Mouse (Mus musculus) heart, embryonic 14.5 days (tissue): Measurements from ENCODE around the gene Synj1. TPM values are rescaled to one million over a fixed set of nuclear protein-coding genes. Genes with fewer than 3 reads are reported as not detected.

Experiments used
- ATAC-seq: fragments of 200-750 bp; cut with Nextera tagmentation; 2 replicates; pipeline ENCODE4 v1.8.0; 2017; ENCODE audit warnings: low read depth, moderate TSS enrichment; ENCODE audit not compliant: insufficient number of reproducible peaks, insufficient read depth, low FRiP score
- H3K27ac ChIP-seq, 2 experiments: fragments of 200-500 bp in 1 of 2; fragments of 300-500 bp in 1 of 2; sonication (generic) in 1 of 2; replicated peaks in 1 of 2; 2 replicates each; pipeline ENCODE4 v1.5.1; 2012 to 2014; ENCODE audit warnings: low read depth in 2 of 2, low read length in 2 of 2, control low read depth in 1 of 2, mild to moderate bottlenecking in 1 of 2, mixed read lengths in 1 of 2; ENCODE audit not compliant: control insufficient read depth in 1 of 2, insufficient read depth in 1 of 2
- H3K27me3 ChIP-seq: fragments of 300-500 bp; sonication (generic); 2 replicates; pipeline ENCODE4 v1.6.1; 2014; ENCODE audit warnings: mild to moderate bottlenecking, low read length, control low read depth; ENCODE audit not compliant: control insufficient read depth, insufficient read depth
- H3K36me3 ChIP-seq: fragments of 300-500 bp; sonication (generic); 2 replicates; pipeline ENCODE4 v1.6.1; 2014; ENCODE audit warnings: mild to moderate bottlenecking, control low read depth, low read length, mixed read lengths; ENCODE audit not compliant: control insufficient read depth, insufficient read depth
- H3K4me1 ChIP-seq, 2 experiments: fragments of 200-500 bp in 1 of 2; fragments of 300-500 bp in 1 of 2; sonication (generic) in 1 of 2; 2 replicates each; pipeline ENCODE4 v1.6.1; 2012 to 2014; ENCODE audit warnings: low read length in 2 of 2, control low read depth in 1 of 2, mixed read lengths in 1 of 2; ENCODE audit not compliant: control insufficient read depth in 2 of 2, insufficient read depth in 2 of 2
- H3K4me2 ChIP-seq: fragments of 300-500 bp; sonication (generic); 2 replicates; pipeline ENCODE4 v1.6.1; 2014; ENCODE audit warnings: mild to moderate bottlenecking, low read length
- H3K4me3 ChIP-seq, 2 experiments: fragments of 200-500 bp in 1 of 2; fragments of 300-500 bp in 1 of 2; sonication (generic) in 1 of 2; 2 replicates each; pipeline ENCODE4 v1.5.1; 2012 to 2014; ENCODE audit warnings: low read length in 2 of 2, mild to moderate bottlenecking in 2 of 2, control low read depth in 1 of 2, low read depth in 1 of 2, moderate library complexity in 1 of 2; ENCODE audit not compliant: control insufficient read depth in 1 of 2, insufficient read depth in 1 of 2
- H3K9ac ChIP-seq: fragments of 300-500 bp; sonication (generic); 2 replicates; pipeline ENCODE4 v1.6.1; 2014; ENCODE audit warnings: mild to moderate bottlenecking, low read length
- H3K9me3 ChIP-seq: fragments of 300-500 bp; sonication (generic); 2 replicates; pipeline ENCODE4 v1.6.1; 2016; ENCODE audit warnings: low read length, control low read depth; ENCODE audit not compliant: control insufficient read depth
- WGBS: fragments of 180-500 bp; shearing (Covaris S2); extraction: QIAGEN DNeasy Blood & Tissue Kit; methylation state at CpG from one replicate; pipeline ENCODE4 v1.1.7; 2014; 5-methylcytosine and 5-hydroxymethylcytosine counted together
- polyA plus RNA-seq: library from polyadenylated mRNA; unstranded; fragments of >200 nt; fragmentation: Nextera tagmentation; extraction: Ambion mirVana; gene quantifications from 2 replicates; pipeline ENCODE4 v1.2.1, GENCODE M21; 2014

Synj1 gene
- polyA plus RNA-seq, 1 experiment from 2014 or later, result 16.5 TPM

DNA sequence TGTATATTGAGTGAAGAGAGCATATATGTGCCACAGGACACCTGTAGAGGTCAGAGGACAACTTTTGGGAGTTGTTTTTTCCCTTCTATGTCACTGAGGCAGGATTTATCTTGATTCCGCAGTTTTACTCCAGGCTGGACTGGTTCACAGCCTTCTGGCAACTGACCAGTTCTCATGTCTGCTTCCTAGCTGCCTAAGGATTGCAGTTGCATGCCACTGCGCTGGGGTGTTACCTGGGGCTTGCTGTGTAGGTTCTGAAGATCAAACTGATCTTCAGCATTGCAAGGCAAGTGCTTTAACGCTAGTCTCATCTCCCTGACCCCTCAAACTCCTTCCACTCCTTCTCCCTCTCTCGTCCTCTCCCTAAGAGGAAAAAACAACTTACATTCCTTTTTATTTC, 47.9 kb downstream of the Synj1 start:
- no peak overlapping the region for H3K9ac ChIP-seq
- no peak overlapping the region for H3K4me2 ChIP-seq
- H3K9me3 ChIP-seq, result no peaks in the 10 kb centered on the region
- no peak overlapping the region for H3K4me3 ChIP-seq
- H3K27me3 ChIP-seq, result no peaks in the 10 kb centered on the region
- ATAC-seq, result no peak
- no peak overlapping the region for H3K27ac ChIP-seq
- H3K36me3 ChIP-seq, result peaks cover 41% of the 10 kb centered on the region
- H3K4me1 ChIP-seq, result no peaks in the 10 kb centered on the region
- 86% methylated on average over 4 of the region's 4 CpGs for WGBS

DNA sequence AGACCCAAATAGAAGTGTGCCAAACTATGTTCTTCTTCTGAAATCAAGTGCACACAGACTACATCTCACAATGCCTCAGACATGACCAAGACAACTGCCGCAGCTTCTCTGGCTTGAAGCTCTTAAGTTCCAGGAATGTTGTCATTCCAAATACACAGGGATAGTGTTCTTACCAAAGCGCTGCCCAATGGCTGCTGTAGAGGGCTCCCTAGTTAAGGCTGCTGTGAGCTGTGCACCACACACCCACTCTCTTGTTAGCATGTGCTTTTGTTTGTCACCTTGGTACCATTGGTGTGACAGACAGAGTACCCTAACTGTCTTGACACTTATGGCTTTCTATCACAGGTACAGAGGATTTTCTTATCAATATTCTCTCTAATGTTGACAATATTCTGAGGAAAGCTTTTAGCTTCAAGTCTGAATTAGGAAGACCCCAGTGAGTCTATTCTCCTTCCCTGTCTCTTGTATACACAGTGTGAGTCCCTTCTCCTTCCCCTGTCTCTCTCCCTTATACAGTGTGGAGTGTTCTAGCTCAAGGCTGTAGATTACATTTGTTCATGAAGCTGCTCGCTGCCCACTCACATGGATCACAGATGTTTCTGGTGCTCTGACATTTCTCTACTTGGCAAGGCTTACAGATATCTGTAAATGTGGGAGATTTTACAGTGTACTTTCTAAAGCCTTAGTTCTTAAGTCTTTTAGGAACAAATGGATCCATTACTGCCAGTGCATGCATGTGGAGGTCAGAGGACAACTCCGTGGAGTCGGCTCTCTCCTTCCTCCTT, 52.6 kb downstream of the Synj1 start:
- no peak overlapping the region for H3K27ac ChIP-seq
- H3K4me2 ChIP-seq, result no peak overlapping the region
- H3K9me3 ChIP-seq, result no peaks in the 10 kb centered on the region
- no peak for ATAC-seq
- H3K27me3 ChIP-seq, result no peaks in the 10 kb centered on the region
- no peak overlapping the region for H3K4me3 ChIP-seq
- H3K9ac ChIP-seq, result no peak overlapping the region
- H3K36me3 ChIP-seq, result peaks cover 40% of the 10 kb centered on the region
- H3K4me1 ChIP-seq, result 0 out of 4 replicates have a peak, but pooled peaks cover 0 to 3% of the 10 kb centered on the region in 2 experiments
- WGBS, result 72% methylated on average over 5 of the region's 5 CpGs

DNA sequence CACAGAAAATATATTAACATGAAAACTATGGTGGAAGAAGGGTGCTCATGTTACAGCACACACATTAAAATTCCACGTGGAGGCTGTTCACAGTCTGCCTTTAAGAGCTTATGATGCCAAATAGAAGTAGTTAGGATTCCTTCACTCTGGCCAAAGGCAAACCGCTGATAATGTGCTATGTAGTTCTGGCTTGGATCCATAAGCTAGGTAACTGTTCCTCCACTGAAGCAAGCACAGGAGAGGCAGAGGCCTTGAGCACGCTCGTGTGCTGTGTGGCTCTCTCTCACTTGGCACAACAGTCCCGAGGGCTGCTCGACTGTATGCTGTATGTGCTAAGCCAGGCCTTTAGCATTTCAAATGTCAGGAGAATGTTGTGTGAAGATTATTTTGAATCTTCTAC, 55.6 kb downstream of the Synj1 start:
- H3K27me3 ChIP-seq, result no peaks in the 10 kb centered on the region
- peaks cover 3% of the 10 kb centered on the region in 2 experiments; a peak in 1 of 4 replicates for H3K4me1 ChIP-seq
- WGBS, result 46% methylated on average over 6 of the region's 6 CpGs
- no peak overlapping the region for H3K4me2 ChIP-seq
- no peak overlapping the region for H3K27ac ChIP-seq
- H3K9ac ChIP-seq, result no peak overlapping the region
- ATAC-seq, result no peak
- no peaks in the 10 kb centered on the region for H3K9me3 ChIP-seq
- peaks cover 46% of the 10 kb centered on the region for H3K36me3 ChIP-seq
- H3K4me3 ChIP-seq, result no peak overlapping the region

DNA sequence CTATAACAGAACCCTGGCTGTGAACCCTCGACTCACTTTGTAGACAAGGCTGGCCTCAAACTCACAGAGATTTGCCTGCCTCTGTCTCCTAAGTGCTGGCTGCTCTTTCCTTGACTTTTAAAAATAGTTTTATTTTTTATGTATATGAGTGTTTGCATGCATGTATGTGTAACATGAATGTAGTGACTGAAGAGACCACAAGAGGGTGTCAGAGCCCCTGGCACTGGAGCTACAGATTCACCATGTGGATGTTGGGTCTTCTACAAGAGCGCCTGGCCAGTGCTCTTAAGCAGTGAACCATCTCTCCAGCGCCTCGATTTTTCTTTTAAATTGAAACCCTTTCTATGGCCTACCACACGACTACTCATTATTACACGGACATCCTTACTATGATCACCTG, 57.3 kb downstream of the Synj1 start:
- no peak overlapping the region for H3K4me2 ChIP-seq
- peaks cover 34% of the 10 kb centered on the region for H3K36me3 ChIP-seq
- H3K4me1 ChIP-seq, result peaks cover 3% of the 10 kb centered on the region in 2 experiments; a peak in 1 of 4 replicates
- H3K4me3 ChIP-seq, result no peak overlapping the region
- H3K27ac ChIP-seq, result no peak overlapping the region
- no peaks in the 10 kb centered on the region for H3K27me3 ChIP-seq
- H3K9me3 ChIP-seq, result no peaks in the 10 kb centered on the region
- no peak overlapping the region for H3K9ac ChIP-seq
- ATAC-seq, result no peak
- WGBS, result 90% methylated on average over 6 of the region's 6 CpGs

DNA sequence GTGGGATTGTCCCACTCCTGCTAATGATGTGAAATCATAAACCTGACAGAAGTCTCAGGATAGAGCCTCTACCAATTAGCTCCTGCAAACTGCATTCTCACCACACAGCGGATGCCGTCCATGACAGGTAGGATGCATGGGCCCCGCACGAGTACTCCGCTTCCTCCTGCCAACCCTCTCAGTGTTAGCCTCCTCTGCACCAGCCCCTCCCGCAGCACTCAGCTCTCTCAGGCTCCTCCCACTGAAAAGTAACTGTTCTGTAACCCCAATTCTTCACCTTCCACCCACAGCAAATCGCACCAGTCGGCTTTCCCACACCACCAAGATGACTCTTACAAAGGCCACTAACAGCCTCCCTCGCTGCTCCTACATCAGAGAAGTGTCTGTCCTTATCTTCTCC, 58.0 kb downstream of the Synj1 start:
- H3K4me3 ChIP-seq, result no peak overlapping the region
- H3K4me1 ChIP-seq, result peaks cover 3% of the 10 kb centered on the region in 2 experiments; a peak in 1 of 4 replicates
- no peaks in the 10 kb centered on the region for H3K27me3 ChIP-seq
- no peaks in the 10 kb centered on the region for H3K9me3 ChIP-seq
- H3K9ac ChIP-seq, result no peak overlapping the region
- no peak overlapping the region for H3K4me2 ChIP-seq
- WGBS, result 84% methylated on average over 9 of the region's 9 CpGs
- H3K36me3 ChIP-seq, result peaks cover 34% of the 10 kb centered on the region
- no peak for ATAC-seq
- H3K27ac ChIP-seq, result no peak overlapping the region

DNA sequence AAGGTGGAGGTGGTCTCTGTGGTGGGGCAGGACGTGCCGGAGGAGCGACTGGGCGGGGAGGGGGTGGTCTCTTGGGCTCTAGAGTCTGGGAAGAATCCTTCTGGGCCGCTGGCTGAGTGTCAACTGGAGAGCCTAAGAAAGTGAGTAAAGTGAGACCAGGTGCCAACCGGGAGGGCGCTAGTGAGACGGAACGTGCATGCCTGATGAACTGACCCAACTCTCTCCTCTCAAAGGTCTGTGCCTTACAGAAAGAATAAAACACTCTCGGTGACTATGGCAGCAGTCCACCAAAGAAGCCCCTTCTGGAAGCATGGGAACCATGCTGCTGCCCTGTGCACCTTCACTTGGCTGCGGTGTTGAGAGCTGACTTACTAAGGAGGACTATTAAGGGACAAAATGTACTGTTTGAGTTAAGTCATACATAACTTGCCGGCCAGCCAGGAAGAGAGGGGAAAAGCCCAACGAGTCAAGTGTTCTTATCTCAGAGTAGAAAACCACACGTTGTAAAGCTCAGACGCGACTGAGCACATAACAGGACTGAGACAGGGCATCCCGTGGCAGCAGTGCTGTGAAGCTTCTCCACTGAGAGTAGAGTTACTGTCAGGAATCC, 60.6 kb downstream of the Synj1 start:
- Histone ChIP-seq H3K4me1 (peaks cover under 1 to 3% of the 10 kb centered on the region in 2 experiments; a peak in 1 of 4 replicates), H3K9ac (no peak overlapping the region), H3K9me3 (no peaks in the 10 kb centered on the region), H3K27ac (no peak overlapping the region), H3K27me3 (no peaks in the 10 kb centered on the region), H3K4me3 (no peak overlapping the region), H3K4me2 (no peak overlapping the region), H3K36me3 (peaks cover 34% of the 10 kb centered on the region)
- WGBS, result 34% methylated on average over 17 of the region's 17 CpGs
- no peak for ATAC-seq

DNA sequence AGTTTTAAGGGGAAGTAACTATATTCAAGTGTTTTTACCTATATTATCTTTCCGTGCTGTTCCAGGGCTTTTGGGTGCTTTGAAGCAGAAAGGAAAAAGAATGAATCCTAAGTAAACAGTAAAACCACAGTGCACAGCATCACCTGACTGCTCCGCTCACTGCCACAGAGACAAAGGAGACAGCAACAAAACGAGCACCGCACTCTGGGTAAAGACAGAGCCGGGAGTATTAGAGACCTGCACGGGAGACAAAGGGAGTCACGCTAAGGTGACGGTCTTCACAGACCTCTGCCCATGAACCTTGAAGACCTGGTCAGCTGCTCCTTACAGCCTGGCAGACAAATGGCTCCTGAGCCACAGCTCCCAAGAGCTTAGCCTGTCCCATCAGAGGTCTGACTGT, 64.1 kb downstream of the Synj1 start:
- H3K9ac ChIP-seq, result no peak overlapping the region
- no peak overlapping the region for H3K27ac ChIP-seq
- H3K4me3 ChIP-seq, result no peak overlapping the region
- H3K27me3 ChIP-seq, result no peaks in the 10 kb centered on the region
- peaks cover 54% of the 10 kb centered on the region for H3K36me3 ChIP-seq
- no peak overlapping the region for H3K4me2 ChIP-seq
- WGBS, result 89% methylated on average over 8 of the region's 8 CpGs
- ATAC-seq, result no peak
- no peaks in the 10 kb centered on the region for H3K9me3 ChIP-seq
- H3K4me1 ChIP-seq, result no peaks in the 10 kb centered on the region
